Mouse (Mus musculus): ENCODE measurements around the gene Vmn2r50.
"Not testable (repeated sequence)": the region's sequence is repeated elsewhere in the genome, so short reads cannot be mapped to it uniquely, and the experiment has no call there.

Gene Vmn2r50

GRCm38 (mm10) chr7:10053196-10053595, at the start of gene Vmn2r50:
TSS of gene Vmn2r50 (minus strand) at chr7:10053296.
- TF ChIP-seq GATA4 (IDR thresholded peaks at IDR 0.05; ENCODE audit: insufficient replicate concordance, low read length) = not testable (repeated sequence)

- not testable (repeated sequence) for TF ChIP-seq GATA4 (IDR thresholded peaks at IDR 0.05; ENCODE audit: insufficient replicate concordance, low read length)
Measured at GRCm38 (mm10) chr7:9992157-9992556, 60.9 kb downstream of the Vmn2r50 start, which contains the start of gene Vmn2r49. TSS of gene Vmn2r49 (minus strand) at chr7:9992257.
